Mouse (Mus musculus) thymus, postnatal 10 days (tissue): ENCODE data around the gene Sugct.
A peak's percentile ranks its signal among the peaks of the same experiment; 100 is the strongest.

Source experiments
- DNase-seq, 2 experiments: peaks; one replicate each; pipeline ENCODE4 v3.0.0; 2021; ENCODE audit warnings: low spot score in 2 of 2

Gene Sugct

DNA sequence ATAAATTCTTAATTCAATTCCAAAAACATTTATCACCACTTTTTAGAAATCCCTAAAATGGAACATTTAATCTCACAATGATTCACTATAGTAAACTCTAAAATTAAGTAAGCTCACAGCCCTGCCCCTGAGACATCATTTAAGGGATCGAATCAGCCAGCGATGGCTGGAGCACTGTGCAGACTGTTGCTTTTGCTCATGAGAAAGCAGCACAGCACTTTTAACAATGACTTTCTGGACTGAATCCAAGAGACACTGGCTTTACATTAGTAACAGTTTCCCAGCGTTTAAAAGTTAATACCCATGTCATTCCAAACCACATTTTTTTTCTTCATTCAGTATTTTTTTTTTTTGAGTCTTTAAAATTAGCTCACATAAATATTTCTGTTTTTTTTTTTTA lies 398.9 kb downstream of the Sugct start:
- no peak for DNase-seq

GRCm38 (mm10) chr13:17291057-17291456 lies 404.3 kb downstream of the Sugct start:
- no peak for DNase-seq

DNA sequence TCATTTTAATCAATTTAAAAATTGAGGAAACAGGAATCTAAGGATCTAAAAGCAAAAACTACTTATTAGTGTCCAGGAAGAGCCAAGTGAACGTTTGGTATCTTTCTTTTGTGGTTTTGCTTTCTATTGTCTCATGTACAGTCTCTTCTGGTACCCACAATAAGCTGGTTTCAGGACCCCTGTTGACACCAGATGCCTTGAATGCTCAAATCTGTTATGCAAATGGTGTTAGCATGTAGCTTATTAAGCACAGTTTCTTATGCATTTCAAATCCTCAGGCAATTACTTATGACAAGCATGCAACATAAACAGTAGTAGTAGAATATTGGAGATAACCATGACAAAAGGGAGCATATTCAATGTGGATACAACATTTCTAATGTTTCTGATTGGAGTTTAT lies 407.0 kb downstream of the Sugct start:
- DNase-seq = no peak

DNA sequence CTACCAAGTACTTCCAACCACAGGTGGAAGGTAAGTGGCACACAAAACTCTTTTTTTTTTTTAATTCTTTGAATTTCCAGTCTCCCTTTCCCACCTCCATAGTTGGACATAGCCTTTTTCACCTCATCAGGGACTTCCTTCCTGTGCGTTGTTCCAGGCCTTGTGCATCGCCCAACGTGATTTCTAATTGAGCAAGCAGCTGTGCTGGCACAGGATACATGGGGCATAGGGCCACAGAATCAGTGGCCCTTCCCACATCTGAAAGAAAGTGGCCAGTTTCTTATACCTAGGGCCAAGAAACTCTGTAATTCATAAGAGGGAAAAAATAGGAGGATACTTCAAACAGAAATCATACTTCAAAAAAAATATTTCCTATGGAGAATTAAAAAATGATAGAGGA lies 449.4 kb downstream of the Sugct start:
- DNase-seq = no peak

GRCm38 (mm10) chr13:17216524-17216923 lies 478.8 kb downstream of the Sugct start:
- DNase-seq = no peak

DNA sequence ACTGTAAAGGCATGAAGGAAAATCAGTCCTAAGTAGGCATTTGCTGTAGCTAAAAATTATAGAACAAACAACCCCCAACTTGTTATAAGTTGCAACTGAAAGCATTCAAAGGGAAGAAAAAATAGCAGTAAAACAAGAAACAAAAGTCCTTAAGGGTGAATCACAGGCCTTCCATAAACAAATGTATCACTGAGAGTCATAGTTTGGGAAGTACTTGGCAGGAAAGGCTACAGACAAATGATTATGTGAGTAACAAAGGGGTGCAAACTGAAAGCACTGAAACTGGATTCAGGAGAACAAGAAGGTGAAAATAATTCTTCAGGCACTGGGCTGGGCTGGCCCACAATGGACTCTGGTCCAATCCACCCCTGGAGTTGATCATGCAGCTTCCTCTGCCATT lies 482.7 kb downstream of the Sugct start:
- DNase-seq = no peak

- no peak for DNase-seq
Measured at GRCm38 (mm10) chr13:17190180-17190762, 505.1 kb downstream of the Sugct start.

- DNase-seq = peak in 1 of 2 experiments; percentile 4
Measured at GRCm38 (mm10) chr13:17185253-17185652, 510.1 kb downstream of the Sugct start.

- DNase-seq = no peak
Measured at GRCm38 (mm10) chr13:17165917-17166316, 529.4 kb downstream of the Sugct start.

- no peak for DNase-seq
Measured at GRCm38 (mm10) chr13:17164721-17165120, 530.6 kb downstream of the Sugct start.

GRCm38 (mm10) chr13:17146441-17146992 lies 548.8 kb downstream of the Sugct start:
- DNase-seq = no peak

DNA sequence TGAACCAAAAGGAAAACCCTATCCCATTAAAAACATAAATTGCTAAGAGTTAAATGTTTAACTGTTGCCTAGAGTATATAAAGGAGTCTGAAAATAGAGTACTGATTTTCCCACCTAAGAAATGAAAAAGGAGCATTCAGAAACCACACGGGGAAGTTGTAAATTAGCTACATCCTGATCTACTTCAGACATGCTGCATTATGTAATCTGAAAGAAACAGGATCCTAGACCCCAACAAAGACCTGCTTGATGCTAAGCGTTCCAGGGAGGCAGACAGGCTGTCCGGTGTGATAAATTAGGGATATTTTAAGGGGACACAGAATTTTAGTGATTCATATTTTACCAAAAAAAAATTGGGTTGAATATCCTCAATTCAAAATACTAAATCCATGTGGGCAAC lies 579.3 kb downstream of the Sugct start:
- no peak for DNase-seq

- no peak for DNase-seq
Measured at GRCm38 (mm10) chr13:17102372-17102771, 593.0 kb downstream of the Sugct start.

GRCm38 (mm10) chr13:17086547-17086946 lies 608.8 kb downstream of the Sugct start:
- no peak for DNase-seq

DNA sequence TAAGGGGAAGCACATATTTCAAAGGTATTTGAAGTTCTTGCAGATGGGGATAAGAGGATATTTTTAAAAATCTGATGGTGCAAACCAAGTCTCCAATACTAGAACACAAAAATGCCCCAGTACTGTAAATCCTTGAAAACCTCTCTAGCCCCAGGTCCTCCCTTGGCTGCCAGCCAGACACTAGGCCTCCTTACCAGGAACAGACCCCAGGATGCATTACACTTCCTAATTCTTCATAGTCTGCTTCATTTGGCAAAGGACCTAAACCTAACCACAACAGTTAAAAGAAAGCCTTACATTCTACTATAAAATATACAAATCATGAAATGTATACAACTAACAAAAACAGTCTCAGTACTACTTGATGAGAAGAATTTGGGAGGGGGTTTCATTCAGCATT lies 609.2 kb downstream of the Sugct start:
- no peak for DNase-seq

- DNase-seq = no peak
Measured at GRCm38 (mm10) chr13:17084946-17085852, 610.2 kb downstream of the Sugct start.

DNA sequence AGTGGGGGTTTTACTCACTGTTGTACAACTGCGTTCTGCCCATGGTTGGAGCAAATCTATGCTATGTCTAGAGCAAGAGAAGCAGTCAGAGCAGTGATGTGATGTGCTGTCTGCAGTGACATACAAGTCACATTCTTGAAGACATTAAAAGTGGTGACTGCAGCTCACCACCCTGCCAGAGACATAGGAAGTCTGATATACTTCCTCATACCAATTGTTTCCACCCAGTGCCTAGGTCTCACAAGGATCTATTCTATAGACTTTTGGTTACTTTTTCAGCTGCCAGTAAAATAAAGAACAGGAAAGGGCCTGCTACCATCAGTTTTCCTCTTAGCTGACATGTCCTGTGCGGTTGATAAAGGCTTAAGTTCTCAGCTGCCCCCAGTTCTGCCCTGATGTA lies 613.7 kb downstream of the Sugct start:
- no peak for DNase-seq

DNA sequence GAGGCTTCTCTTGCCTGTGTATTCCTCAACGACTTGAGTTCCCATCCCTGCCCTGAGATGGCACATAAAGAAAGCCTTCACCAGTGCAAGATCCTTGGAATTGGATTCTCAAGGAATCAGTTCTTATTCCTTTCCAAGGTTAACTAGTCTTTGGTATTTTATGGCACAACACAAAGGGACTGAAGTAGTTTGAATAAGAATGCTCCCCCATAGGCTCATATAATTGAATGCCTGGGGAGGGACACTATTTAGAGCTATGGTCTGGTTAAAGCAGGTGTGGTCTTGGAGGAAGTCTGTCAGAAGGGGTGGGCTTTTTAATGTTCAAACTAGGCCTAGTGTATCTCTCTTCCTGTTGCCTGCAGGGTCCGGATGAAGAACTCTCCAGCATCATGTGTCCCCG lies 629.8 kb downstream of the Sugct start:
- DNase-seq = no peak

- DNase-seq = no peak
Measured at GRCm38 (mm10) chr13:17056650-17057049, 638.7 kb downstream of the Sugct start.

- DNase-seq = no peak
Measured at GRCm38 (mm10) chr13:17043426-17044224, 651.7 kb downstream of the Sugct start.

- DNase-seq = no peak
Measured at GRCm38 (mm10) chr13:17042332-17042731, 653.0 kb downstream of the Sugct start.

DNA sequence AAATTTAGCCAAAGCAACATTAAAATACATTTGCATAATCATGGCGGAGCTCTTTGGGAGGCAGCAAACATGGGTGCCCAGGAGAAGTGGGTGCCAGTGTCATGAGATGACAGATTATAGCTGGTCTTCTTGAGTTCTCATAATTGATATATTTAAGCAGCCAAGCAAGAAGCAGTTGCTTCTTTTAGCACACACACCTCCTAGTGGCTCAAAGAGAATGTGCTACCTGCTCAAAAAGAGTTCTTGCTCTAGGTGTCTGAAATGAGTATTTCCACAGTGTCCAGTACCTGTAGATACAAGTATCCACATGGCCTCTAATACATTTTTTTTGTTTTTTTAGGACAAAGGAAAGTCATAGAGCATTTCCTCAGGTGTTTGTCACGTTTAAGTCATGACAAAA lies 655.6 kb downstream of the Sugct start:
- no peak for DNase-seq
